Mouse (Mus musculus): Measurements from ENCODE around the gene Rev1. TPM values are rescaled to one million over a fixed set of nuclear protein-coding genes. Genes with fewer than 3 reads are reported as not detected.

Rev1 gene
- total RNA-seq, 1 experiment: 58.0 TPM

GRCm38 (mm10) chr1:38139396-38139795, 9.8 kb upstream of the Rev1 start:
- Histone ChIP-seq H3K4me1 (ENCODE audit: control insufficient read depth in 2 of 2, insufficient read depth in 2 of 2, low read length in 2 of 2, poor library complexity in 1 of 2) (no peaks in the 10 kb centered on the region), H3K4me3 (ENCODE audit: insufficient read depth in 1 of 2, low read depth in 1 of 2, low read length in 2 of 2, poor library complexity in 1 of 2, severe bottlenecking in 1 of 2) (no peak overlapping the region)
- no peak for TF ChIP-seq ZNF384 (IDR thresholded peaks at IDR 0.05; ENCODE audit: low read depth, low read length)
- no peak for TF ChIP-seq CHD2 (IDR thresholded peaks at IDR 0.05; ENCODE audit: low read depth, low read length)
- TF ChIP-seq HCFC1 (IDR thresholded peaks at IDR 0.05; ENCODE audit: borderline replicate concordance, insufficient read depth, low read length): no peak
- TF ChIP-seq ZC3H11A (IDR thresholded peaks at IDR 0.05; ENCODE audit: borderline replicate concordance, low read depth, low read length): no peak
- no peak for TF ChIP-seq MAFK (IDR thresholded peaks at IDR 0.05; ENCODE audit: insufficient read depth, low read depth, low read length)

GRCm38 (mm10) chr1:38132942-38133341, 3.3 kb upstream of the Rev1 start:
- TF ChIP-seq MAFK (IDR thresholded peaks at IDR 0.05; ENCODE audit: insufficient read depth, low read depth, low read length) (no peak), CHD2 (IDR thresholded peaks at IDR 0.05; ENCODE audit: low read depth, low read length) (no peak), ZC3H11A (IDR thresholded peaks at IDR 0.05; ENCODE audit: borderline replicate concordance, low read depth, low read length) (no peak), ZNF384 (IDR thresholded peaks at IDR 0.05; ENCODE audit: low read depth, low read length) (no peak), HCFC1 (IDR thresholded peaks at IDR 0.05; ENCODE audit: borderline replicate concordance, insufficient read depth, low read length) (no peak)
- H3K27ac ChIP-seq (ENCODE audit: insufficient read depth, low read depth, low read length, poor library complexity, severe bottlenecking): no peak overlapping the region
- peaks cover 4% of the 10 kb centered on the region in 2 experiments; a peak in 2 of 4 replicates for H3K4me1 ChIP-seq (ENCODE audit: control insufficient read depth in 2 of 2, insufficient read depth in 2 of 2, low read length in 2 of 2, poor library complexity in 1 of 2)
- H3K9me3 ChIP-seq (ENCODE audit: control insufficient read depth, insufficient read depth, low read depth, low read length): no peaks in the 10 kb centered on the region
- in situ Hi-C loops (cut with MboI; ENCODE audit: low sequenced_read_pairs in 2 of 2, unreplicated experiment in 2 of 2): no loop called here
- H3K9ac ChIP-seq (ENCODE audit: insufficient read depth, low read depth, low read length, poor library complexity, severe bottlenecking): no peak overlapping the region
- no peaks in the 10 kb centered on the region for H3K36me3 ChIP-seq (ENCODE audit: control insufficient read depth, insufficient read depth, low read length, poor library complexity, severe bottlenecking)
- no peak for DNase-seq (ENCODE audit: low read depth, low spot score)
- no peak overlapping the region for H3K4me3 ChIP-seq (ENCODE audit: insufficient read depth in 1 of 2, low read depth in 1 of 2, low read length in 2 of 2, poor library complexity in 1 of 2, severe bottlenecking in 1 of 2)

More at GRCm38 (mm10) chr1:38139396-38139795, 9.8 kb upstream of the Rev1 start:
- in situ Hi-C loops (cut with MboI; ENCODE audit: low sequenced_read_pairs in 2 of 2, unreplicated experiment in 2 of 2): no loop called here
- Histone ChIP-seq H3K9me3 (ENCODE audit: control insufficient read depth, insufficient read depth, low read depth, low read length) (no peaks in the 10 kb centered on the region), H3K9ac (ENCODE audit: insufficient read depth, low read depth, low read length, poor library complexity, severe bottlenecking) (no peak overlapping the region), H3K27ac (ENCODE audit: insufficient read depth, low read depth, low read length, poor library complexity, severe bottlenecking) (no peak overlapping the region), H3K36me3 (ENCODE audit: control insufficient read depth, insufficient read depth, low read length, poor library complexity, severe bottlenecking) (no peaks in the 10 kb centered on the region)
- no peak for DNase-seq (ENCODE audit: low read depth, low spot score)

GRCm38 (mm10) chr1:38130715-38131483, 1.3 kb upstream of the Rev1 start:
- Histone ChIP-seq H3K36me3 (ENCODE audit: control insufficient read depth, insufficient read depth, low read length, poor library complexity, severe bottlenecking) (0 out of 2 replicates have a peak, but pooled peaks cover 1% of the 10 kb centered on the region), H3K4me3 (ENCODE audit: insufficient read depth in 1 of 2, low read depth in 1 of 2, low read length in 2 of 2, poor library complexity in 1 of 2, severe bottlenecking in 1 of 2) (0 out of 4 replicates have a peak overlapping the region, but pooled peaks have one; percentile 11 to 12), H3K9ac (ENCODE audit: insufficient read depth, low read depth, low read length, poor library complexity, severe bottlenecking) (no peak overlapping the region), H3K4me1 (ENCODE audit: control insufficient read depth in 2 of 2, insufficient read depth in 2 of 2, low read length in 2 of 2, poor library complexity in 1 of 2) (peaks cover 6% of the 10 kb centered on the region in 2 experiments; a peak in 2 of 4 replicates), H3K27ac (ENCODE audit: insufficient read depth, low read depth, low read length, poor library complexity, severe bottlenecking) (no peak overlapping the region), H3K9me3 (ENCODE audit: control insufficient read depth, insufficient read depth, low read depth, low read length) (no peaks in the 10 kb centered on the region)
- TF ChIP-seq CHD2 (IDR thresholded peaks at IDR 0.05; ENCODE audit: low read depth, low read length): no peak
- no peak for TF ChIP-seq MAFK (IDR thresholded peaks at IDR 0.05; ENCODE audit: insufficient read depth, low read depth, low read length)
- no peak for TF ChIP-seq ZNF384 (IDR thresholded peaks at IDR 0.05; ENCODE audit: low read depth, low read length)
- no peak for TF ChIP-seq ZC3H11A (IDR thresholded peaks at IDR 0.05; ENCODE audit: borderline replicate concordance, low read depth, low read length)
- TF ChIP-seq HCFC1 (IDR thresholded peaks at IDR 0.05; ENCODE audit: borderline replicate concordance, insufficient read depth, low read length): no peak
- in situ Hi-C loops (cut with MboI; ENCODE audit: low sequenced_read_pairs in 2 of 2, unreplicated experiment in 2 of 2): no loop called here
- DNase-seq (ENCODE audit: low read depth, low spot score): no peak

- DNase-seq (ENCODE audit: low read depth, low spot score): no peak
- peak overlapping the region; percentile 95 for H3K27ac ChIP-seq (ENCODE audit: insufficient read depth, low read depth, low read length, poor library complexity, severe bottlenecking)
- peak overlapping the region; percentile 100 for H3K9ac ChIP-seq (ENCODE audit: insufficient read depth, low read depth, low read length, poor library complexity, severe bottlenecking)
- H3K36me3 ChIP-seq (ENCODE audit: control insufficient read depth, insufficient read depth, low read length, poor library complexity, severe bottlenecking): 0 out of 2 replicates have a peak, but pooled peaks cover 1% of the 10 kb centered on the region
- peak overlapping the region; percentile 86 to 99 for H3K4me3 ChIP-seq (ENCODE audit: insufficient read depth in 1 of 2, low read depth in 1 of 2, low read length in 2 of 2, poor library complexity in 1 of 2, severe bottlenecking in 1 of 2)
- no peaks in the 10 kb centered on the region for H3K9me3 ChIP-seq (ENCODE audit: control insufficient read depth, insufficient read depth, low read depth, low read length)
- TF ChIP-seq ZNF384 (IDR thresholded peaks at IDR 0.05; ENCODE audit: low read depth, low read length): no peak
- TF ChIP-seq CHD2 (IDR thresholded peaks at IDR 0.05; ENCODE audit: low read depth, low read length): no peak
- no peak for TF ChIP-seq HCFC1 (IDR thresholded peaks at IDR 0.05; ENCODE audit: borderline replicate concordance, insufficient read depth, low read length)
- TF ChIP-seq MAFK (IDR thresholded peaks at IDR 0.05; ENCODE audit: insufficient read depth, low read depth, low read length): no peak
- TF ChIP-seq ZC3H11A (IDR thresholded peaks at IDR 0.05; ENCODE audit: borderline replicate concordance, low read depth, low read length): no peak
- in situ Hi-C loops (cut with MboI; ENCODE audit: low sequenced_read_pairs in 2 of 2, unreplicated experiment in 2 of 2): no loop called here
- peaks cover 6% of the 10 kb centered on the region in 2 experiments; a peak in 2 of 4 replicates for H3K4me1 ChIP-seq (ENCODE audit: control insufficient read depth in 2 of 2, insufficient read depth in 2 of 2, low read length in 2 of 2, poor library complexity in 1 of 2)
Observed at GRCm38 (mm10) chr1:38128919-38129436, 623 bp downstream of the Rev1 start.

Measured in ES-E14 (cell line).